Mouse (Mus musculus) activated CD4-positive, CD25-positive, alpha-beta regulatory T cell, adult 4 months (primary cell): ENCODE data around the gene Akr1b3. TPM values are rescaled to one million over a fixed set of nuclear protein-coding genes. Genes with fewer than 3 reads are reported as not detected.

Source experiments
- polyA plus RNA-seq, 2 experiments: library from polyadenylated mRNA; unstranded; fragments of 100-300 nt; shearing (Covaris generic); gene quantifications; one replicate each; pipeline ENCODE4 v1.2.1; 2017

The Akr1b3 gene
- polyA plus RNA-seq, 2 experiments from 2014 or later, result 356 to 448 TPM

Other genes with a start within 250 kb of the Akr1b3 start
- gene Slc35b4, start 140.4 kb downstream of the Akr1b3 start, polyA plus RNA-seq, result 10 to 100 TPM; 24.4 to 29.2 TPM
- gene Akr1b8, start 36.6 kb upstream of the Akr1b3 start, polyA plus RNA-seq, result not detected
- 10 to 100 TPM; 45.4 to 45.5 TPM for gene Akr1b10, start 66.7 kb upstream of the Akr1b3 start, polyA plus RNA-seq
- gene Akr1b7, start 94.9 kb upstream of the Akr1b3 start, polyA plus RNA-seq, result not detected
- 10 to 100 TPM; 16.7 to 19.1 TPM for gene Bpgm, start 158.7 kb upstream of the Akr1b3 start, polyA plus RNA-seq